Mouse (Mus musculus) heart, embryonic 15.5 days (tissue): ENCODE results near the gene Tmem233. TPM values are rescaled to one million over a fixed set of nuclear protein-coding genes. Genes with fewer than 3 reads are reported as not detected.

ENCODE experiments used
- ATAC-seq: fragments of 200-750 bp; cut with Nextera tagmentation; replicated peaks from 2 replicates; pipeline ENCODE4 v1.8.0; 2017; ENCODE audit warnings: low read depth, moderate TSS enrichment; ENCODE audit not compliant: insufficient number of reproducible peaks, insufficient read depth, low FRiP score
- H3K27ac ChIP-seq: fragments of 300-500 bp; sonication (generic); 2 replicates; pipeline ENCODE4 v1.5.1; 2015; ENCODE audit warnings: mild to moderate bottlenecking, inconsistent platforms
- H3K27me3 ChIP-seq: fragments of 300-500 bp; sonication (generic); 2 replicates; pipeline ENCODE4 v1.6.1; 2015; ENCODE audit warnings: inconsistent platforms
- H3K36me3 ChIP-seq: fragments of 300-500 bp; sonication (generic); 2 replicates; pipeline ENCODE4 v1.6.1; 2015; ENCODE audit warnings: mild to moderate bottlenecking, inconsistent platforms
- H3K4me1 ChIP-seq: fragments of 300-500 bp; sonication (generic); replicated peaks from 2 replicates; pipeline ENCODE4 v1.6.1; 2015; ENCODE audit warnings: inconsistent platforms
- H3K4me2 ChIP-seq: fragments of 300-500 bp; sonication (generic); 2 replicates; pipeline ENCODE4 v1.6.1; 2015; ENCODE audit warnings: inconsistent platforms, mild to moderate bottlenecking, moderate library complexity
- H3K4me3 ChIP-seq: fragments of 300-500 bp; sonication (generic); 2 replicates; pipeline ENCODE4 v1.5.1; 2015; ENCODE audit warnings: mild to moderate bottlenecking, inconsistent platforms
- H3K9ac ChIP-seq: fragments of 300-500 bp; sonication (generic); 2 replicates; pipeline ENCODE4 v1.6.1; 2015; ENCODE audit warnings: mild to moderate bottlenecking, inconsistent platforms
- H3K9me3 ChIP-seq: fragments of 300-500 bp; sonication (generic); replicated peaks from 2 replicates; pipeline ENCODE4 v1.6.1; 2016; ENCODE audit warnings: inconsistent platforms
- WGBS: fragments of 180-500 bp; shearing (Covaris S2); methylation state at CpG from one replicate; pipeline ENCODE4 v1.1.7; 2015; ENCODE audit warnings: mixed read lengths; 5-methylcytosine and 5-hydroxymethylcytosine counted together
- polyA plus RNA-seq: library from polyadenylated mRNA; unstranded; fragments of >200 nt; fragmentation: Nextera tagmentation; extraction: Ambion mirVana; gene quantifications from 2 replicates; pipeline ENCODE4 v1.2.1, GENCODE M21; 2015

Gene Tmem233
- polyA plus RNA-seq, 1 experiment from 2014 or later = not detected

- WGBS = 88% methylated on average over 5 of the region's 5 CpGs
- Histone ChIP-seq H3K27ac (no peak overlapping the region), H3K9ac (no peak overlapping the region), H3K4me1 (peaks cover 22% of the 10 kb centered on the region), H3K9me3 (no peaks in the 10 kb centered on the region), H3K36me3 (peaks cover 77% of the 10 kb centered on the region), H3K4me3 (no peak overlapping the region), H3K4me2 (no peak overlapping the region), H3K27me3 (no peaks in the 10 kb centered on the region)
- no peak for ATAC-seq
Measured at GRCm38 (mm10) chr5:116016542-116016941, 66.5 kb downstream of the Tmem233 start.

GRCm38 (mm10) chr5:116014237-116014636 is 68.8 kb downstream of the Tmem233 start:
- 89% methylated on average over 11 of the region's 11 CpGs for WGBS
- peaks cover 62% of the 10 kb centered on the region for H3K36me3 ChIP-seq

GRCm38 (mm10) chr5:116013821-116014220 is 69.2 kb downstream of the Tmem233 start:
- no peak overlapping the region for H3K27ac ChIP-seq
- no peak overlapping the region for H3K4me3 ChIP-seq
- no peak overlapping the region for H3K4me2 ChIP-seq
- 79% methylated on average over 8 of the region's 8 CpGs for WGBS
- H3K36me3 ChIP-seq = peaks cover 58% of the 10 kb centered on the region
- no peaks in the 10 kb centered on the region for H3K27me3 ChIP-seq
- no peak for ATAC-seq
- H3K4me1 ChIP-seq = peaks cover 5% of the 10 kb centered on the region
- H3K9me3 ChIP-seq = no peaks in the 10 kb centered on the region
- no peak overlapping the region for H3K9ac ChIP-seq

More at GRCm38 (mm10) chr5:116014237-116014636, 68.8 kb downstream of the Tmem233 start:
- Histone ChIP-seq H3K27me3 (no peaks in the 10 kb centered on the region), H3K9me3 (no peaks in the 10 kb centered on the region), H3K9ac (no peak overlapping the region), H3K4me3 (no peak overlapping the region), H3K4me1 (peaks cover 9% of the 10 kb centered on the region), H3K4me2 (no peak overlapping the region), H3K27ac (no peak overlapping the region)
- ATAC-seq = no peak

GRCm38 (mm10) chr5:116012503-116012902 is 70.5 kb downstream of the Tmem233 start:
- Histone ChIP-seq H3K4me2 (no peak overlapping the region), H3K9me3 (no peaks in the 10 kb centered on the region), H3K4me3 (no peak overlapping the region), H3K36me3 (peaks cover 48% of the 10 kb centered on the region), H3K4me1 (no peaks in the 10 kb centered on the region), H3K27me3 (no peaks in the 10 kb centered on the region), H3K9ac (no peak overlapping the region), H3K27ac (no peak overlapping the region)
- 88% methylated on average over 7 of the region's 7 CpGs for WGBS
- ATAC-seq = no peak

GRCm38 (mm10) chr5:116011700-116012099 is 71.3 kb downstream of the Tmem233 start:
- no peak for ATAC-seq
- Histone ChIP-seq H3K4me1 (no peaks in the 10 kb centered on the region), H3K36me3 (peaks cover 40% of the 10 kb centered on the region), H3K27ac (no peak overlapping the region), H3K9ac (no peak overlapping the region), H3K9me3 (no peaks in the 10 kb centered on the region), H3K4me3 (no peak overlapping the region), H3K4me2 (no peak overlapping the region), H3K27me3 (no peaks in the 10 kb centered on the region)
- 88% methylated on average over 7 of the region's 7 CpGs for WGBS

GRCm38 (mm10) chr5:116009884-116010627 is 73.0 kb downstream of the Tmem233 start:
- WGBS = 63% methylated on average over 2 of the region's 2 CpGs
- H3K4me2 ChIP-seq = no peak overlapping the region
- H3K4me1 ChIP-seq = no peaks in the 10 kb centered on the region
- no peak overlapping the region for H3K27ac ChIP-seq
- no peak overlapping the region for H3K4me3 ChIP-seq
- H3K9ac ChIP-seq = no peak overlapping the region
- H3K36me3 ChIP-seq = peaks cover 23% of the 10 kb centered on the region
- H3K27me3 ChIP-seq = no peaks in the 10 kb centered on the region
- no peak for ATAC-seq
- H3K9me3 ChIP-seq = no peaks in the 10 kb centered on the region

- peaks cover 16% of the 10 kb centered on the region for H3K36me3 ChIP-seq
- ATAC-seq = no peak
- no peak overlapping the region for H3K4me3 ChIP-seq
- WGBS = 81% methylated on average over 15 of the region's 15 CpGs
- H3K27me3 ChIP-seq = no peaks in the 10 kb centered on the region
- H3K4me1 ChIP-seq = no peaks in the 10 kb centered on the region
- no peaks in the 10 kb centered on the region for H3K9me3 ChIP-seq
- no peak overlapping the region for H3K4me2 ChIP-seq
- no peak overlapping the region for H3K27ac ChIP-seq
- H3K9ac ChIP-seq = no peak overlapping the region
Measured at GRCm38 (mm10) chr5:116009091-116009851, 73.8 kb downstream of the Tmem233 start.

- 78% methylated on average over 13 of the region's 13 CpGs for WGBS
- H3K27ac ChIP-seq = no peak overlapping the region
Measured at GRCm38 (mm10) chr5:116007723-116008122, 75.3 kb downstream of the Tmem233 start.

GRCm38 (mm10) chr5:116006324-116007099 is 76.5 kb downstream of the Tmem233 start:
- Histone ChIP-seq H3K27me3 (no peaks in the 10 kb centered on the region), H3K27ac (no peak overlapping the region), H3K4me2 (no peak overlapping the region), H3K36me3 (no peaks in the 10 kb centered on the region), H3K4me3 (no peak overlapping the region), H3K9ac (no peak overlapping the region), H3K9me3 (no peaks in the 10 kb centered on the region), H3K4me1 (no peaks in the 10 kb centered on the region)
- WGBS = 68% methylated on average over 22 of the region's 22 CpGs
- ATAC-seq = 0 out of 2 replicates have a peak, but pooled peaks have one; percentile 21

More at GRCm38 (mm10) chr5:116007723-116008122, 75.3 kb downstream of the Tmem233 start:
- H3K9me3 ChIP-seq = no peaks in the 10 kb centered on the region
- H3K4me1 ChIP-seq = no peaks in the 10 kb centered on the region
- H3K4me3 ChIP-seq = no peak overlapping the region
- H3K36me3 ChIP-seq = peaks cover under 1% of the 10 kb centered on the region; the same call in 1 of the 2 replicates
- no peak overlapping the region for H3K4me2 ChIP-seq
- ATAC-seq = no peak
- no peak overlapping the region for H3K9ac ChIP-seq
- no peaks in the 10 kb centered on the region for H3K27me3 ChIP-seq

- H3K4me2 ChIP-seq = no peak overlapping the region
- no peak overlapping the region for H3K4me3 ChIP-seq
- no peak overlapping the region for H3K27ac ChIP-seq
- no peak for ATAC-seq
- H3K9me3 ChIP-seq = no peaks in the 10 kb centered on the region
- H3K9ac ChIP-seq = no peak overlapping the region
- H3K4me1 ChIP-seq = no peaks in the 10 kb centered on the region
- no peaks in the 10 kb centered on the region for H3K27me3 ChIP-seq
- 85% methylated on average over 10 of the region's 10 CpGs for WGBS
- H3K36me3 ChIP-seq = peaks cover 7% of the 10 kb centered on the region; the same call in 1 of the 2 replicates
Measured at GRCm38 (mm10) chr5:116004271-116004670, 78.8 kb downstream of the Tmem233 start.

- Histone ChIP-seq H3K4me3 (no peak overlapping the region), H3K27me3 (no peaks in the 10 kb centered on the region), H3K4me2 (no peak overlapping the region), H3K4me1 (no peaks in the 10 kb centered on the region), H3K36me3 (peaks cover 7% of the 10 kb centered on the region; the same call in 1 of the 2 replicates), H3K9ac (no peak overlapping the region), H3K9me3 (no peaks in the 10 kb centered on the region), H3K27ac (no peak overlapping the region)
- ATAC-seq = no peak
- 39% methylated on average over 13 of the region's 13 CpGs for WGBS
Measured at GRCm38 (mm10) chr5:116003825-116004224, 79.2 kb downstream of the Tmem233 start.
